Mouse (Mus musculus) lung, postnatal 36 days (tissue): ENCODE data around the gene Gpr141.
"Not testable (repeated sequence)": the region's sequence is repeated elsewhere in the genome, so short reads cannot be mapped to it uniquely, and the experiment has no call there.

Experiments used
- DNase-seq: peaks from one replicate; pipeline ENCODE4 v3.0.0; 2022; ENCODE audit warnings: mixed read lengths

The Gpr141 gene

DNA sequence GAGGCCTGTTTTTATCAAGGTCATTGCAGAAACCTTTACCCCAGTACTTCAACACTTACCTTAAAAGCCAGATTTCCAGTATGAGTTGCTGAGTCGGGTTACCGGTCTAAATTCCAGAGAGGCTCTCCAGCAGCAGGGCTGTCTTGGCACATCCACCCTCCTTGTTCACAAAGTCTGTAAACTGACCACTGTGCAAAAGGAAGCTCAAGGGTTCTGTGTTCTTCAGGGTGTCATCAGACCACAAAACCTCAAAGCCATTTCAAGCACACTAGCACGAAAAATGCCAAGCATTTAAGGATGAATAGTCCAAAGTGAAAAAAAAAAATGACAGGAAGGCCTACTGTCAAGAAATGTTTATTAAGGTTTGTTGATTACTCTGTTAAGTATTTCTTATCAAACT, at the start of gene Gpr141:
TSS of gene Gpr141 (minus strand) at position 187 of the 400 bp plus-strand sequence.
- peak; percentile 7 for DNase-seq

DNA sequence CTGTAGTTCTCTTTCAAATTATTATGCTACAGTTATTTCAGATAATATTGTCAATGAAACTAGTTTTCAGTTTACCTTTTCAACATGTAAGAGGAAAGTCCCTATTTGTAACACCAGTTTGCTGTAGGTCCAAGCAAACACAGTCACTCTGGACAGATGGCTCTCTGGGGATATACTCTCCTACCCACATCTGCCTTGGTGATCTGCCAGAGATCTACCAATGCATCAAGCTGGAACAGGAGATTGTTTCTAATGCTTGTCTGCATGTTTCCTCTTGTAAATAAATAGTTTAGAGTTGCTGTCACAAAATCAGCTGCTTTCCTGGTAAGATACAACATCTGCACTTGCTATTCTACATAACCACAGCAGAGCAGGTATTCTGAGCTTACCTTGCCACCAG, 40.2 kb upstream of the Gpr141 start:
- DNase-seq, result no peak

DNA sequence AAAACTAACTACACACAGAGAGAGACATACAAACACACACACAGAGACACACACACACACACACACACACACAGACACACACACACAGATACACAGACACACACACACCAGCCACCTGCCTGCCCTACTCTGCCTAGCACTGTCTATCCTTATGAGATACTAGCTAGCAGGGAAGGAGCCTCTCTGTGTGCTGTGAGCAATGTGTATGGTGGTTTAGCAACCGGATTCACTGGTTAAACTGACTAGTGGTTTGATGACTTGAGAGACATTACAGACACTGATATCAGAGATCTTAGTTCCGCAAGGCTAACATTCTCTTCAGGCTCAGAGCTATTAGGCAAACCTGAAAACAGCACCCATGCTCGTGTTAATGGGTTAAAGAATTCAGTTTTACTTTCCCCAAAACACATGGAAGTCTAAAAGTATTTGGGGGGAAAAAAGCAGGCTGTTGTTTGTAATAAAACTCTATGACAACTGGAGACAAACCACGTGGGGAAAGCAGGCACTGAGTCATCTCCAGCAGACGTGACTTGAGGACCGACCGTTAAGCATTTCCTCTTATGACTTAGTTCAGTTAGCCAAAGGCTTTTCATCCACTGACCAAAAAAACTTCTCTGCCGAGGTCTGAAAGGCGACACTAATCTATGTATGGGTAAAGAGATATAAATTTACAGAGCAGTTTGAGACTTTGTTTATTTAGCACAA, 30.7 kb upstream of the Gpr141 start:
- DNase-seq, result peak; percentile 30

DNA sequence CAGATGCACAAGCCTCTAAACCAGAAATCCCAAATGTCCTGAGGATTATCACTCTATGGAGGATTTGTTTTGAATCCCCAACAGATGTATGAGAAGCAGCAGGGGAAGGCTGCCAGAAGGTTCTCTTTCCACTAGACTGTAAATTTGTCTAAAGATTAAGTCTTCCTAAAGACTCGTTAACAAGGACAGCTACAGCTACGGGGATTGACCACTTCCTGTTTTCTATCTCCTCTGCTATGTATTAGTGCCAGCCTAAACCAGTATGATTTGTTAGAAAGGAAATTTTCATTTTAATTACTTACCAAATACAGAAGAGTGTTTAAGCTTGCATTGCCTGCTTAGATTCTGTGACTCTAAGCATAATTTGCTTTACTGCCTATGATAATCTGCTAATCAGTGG, 30.0 kb upstream of the Gpr141 start:
- DNase-seq, result no peak

DNA sequence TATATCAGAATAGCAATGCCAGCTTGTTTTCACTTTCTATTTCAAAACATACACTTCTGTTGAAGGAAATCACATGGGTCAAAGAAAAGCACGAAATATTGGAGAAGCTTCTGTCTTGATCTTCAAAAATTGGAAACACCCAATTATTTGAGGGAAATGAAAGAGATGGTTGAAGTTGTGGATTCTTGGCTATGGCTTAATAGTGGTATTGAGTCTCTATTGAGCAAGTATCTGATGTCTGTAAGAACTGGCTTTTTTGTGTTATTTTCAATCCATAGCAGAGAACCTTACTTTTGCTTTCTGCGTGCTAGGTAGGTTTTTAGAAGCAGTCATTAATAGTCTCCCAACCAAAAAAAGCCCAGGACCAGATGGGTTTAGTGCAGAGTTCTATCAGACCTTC, 19.4 kb upstream of the Gpr141 start:
- DNase-seq, result no peak

DNA sequence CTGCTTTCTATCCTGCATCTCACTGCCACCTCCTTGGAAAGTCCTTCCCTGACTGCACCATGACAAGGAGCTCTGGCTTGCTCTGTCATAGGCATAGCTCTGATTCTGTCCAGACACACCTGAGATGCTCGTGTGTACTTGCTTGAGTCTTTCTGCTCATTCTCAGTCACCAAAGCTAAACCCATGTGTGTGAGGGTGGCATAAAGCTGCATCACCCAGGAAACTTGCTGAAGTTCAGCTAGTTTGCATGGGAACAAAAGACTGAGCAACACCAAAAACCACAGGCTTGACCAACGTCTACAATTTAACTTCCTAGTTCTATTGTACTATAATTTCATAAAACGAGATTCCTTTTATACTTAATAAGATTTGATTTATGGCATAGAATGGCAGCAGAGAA, 18.6 kb upstream of the Gpr141 start:
- peak; percentile 16 for DNase-seq

DNA sequence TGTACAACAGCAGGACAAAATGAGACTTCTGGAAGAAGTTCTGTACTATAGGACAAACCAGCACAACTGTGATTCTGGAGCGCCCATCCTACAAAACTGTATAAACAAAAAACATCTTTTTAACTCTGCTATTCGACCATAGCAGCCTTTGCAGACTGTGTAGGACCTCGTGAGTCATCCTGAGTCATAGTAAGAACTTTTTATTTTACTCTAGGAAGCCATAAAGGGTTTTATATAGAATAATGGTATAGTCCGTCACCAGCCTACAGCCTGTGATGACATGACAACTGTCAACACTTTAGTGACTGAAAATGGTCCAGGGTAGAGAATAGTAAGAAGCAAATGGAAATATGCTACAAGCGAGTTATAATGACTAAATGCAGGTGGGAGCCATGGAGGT, 17.6 kb upstream of the Gpr141 start:
- DNase-seq, result no peak

DNA sequence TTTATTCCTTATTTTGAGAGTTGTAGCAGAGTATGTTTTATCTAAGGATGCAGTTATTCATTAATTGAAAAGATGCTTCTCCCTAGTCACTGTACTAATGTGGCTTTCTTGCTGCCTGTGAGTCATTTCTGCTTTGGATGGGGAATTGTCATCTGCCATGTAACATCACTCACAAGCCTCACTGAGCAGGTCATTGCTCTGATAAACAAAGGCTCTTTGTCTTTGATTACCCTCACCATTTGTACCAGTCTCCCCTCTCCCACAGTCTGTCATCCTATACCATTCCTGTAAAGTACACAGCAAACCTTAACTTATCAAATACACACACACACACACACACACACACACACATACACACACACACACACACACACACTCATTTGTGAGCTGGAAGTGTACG, 16.1 kb upstream of the Gpr141 start:
- DNase-seq, result no peak

DNA sequence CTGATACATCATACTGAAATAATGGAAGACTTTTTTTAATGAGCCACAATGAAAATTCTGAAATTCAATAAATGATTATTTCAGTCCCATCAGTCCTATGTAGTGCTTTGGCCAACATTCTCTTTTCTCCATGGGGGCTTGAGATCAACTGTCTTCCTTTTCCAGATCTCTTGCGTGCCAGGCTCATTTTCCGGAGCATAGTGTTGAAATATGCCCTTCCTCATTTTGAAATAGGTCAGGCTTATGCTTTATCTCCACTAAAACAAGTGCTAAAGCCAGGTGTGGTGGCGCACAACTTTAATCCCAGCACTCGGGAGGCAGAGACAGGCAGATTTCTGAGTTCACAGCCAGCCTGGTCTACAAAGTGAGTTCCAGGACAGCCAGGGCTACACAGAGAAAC, 6.5 kb upstream of the Gpr141 start:
- DNase-seq, result peak; percentile 7

DNA sequence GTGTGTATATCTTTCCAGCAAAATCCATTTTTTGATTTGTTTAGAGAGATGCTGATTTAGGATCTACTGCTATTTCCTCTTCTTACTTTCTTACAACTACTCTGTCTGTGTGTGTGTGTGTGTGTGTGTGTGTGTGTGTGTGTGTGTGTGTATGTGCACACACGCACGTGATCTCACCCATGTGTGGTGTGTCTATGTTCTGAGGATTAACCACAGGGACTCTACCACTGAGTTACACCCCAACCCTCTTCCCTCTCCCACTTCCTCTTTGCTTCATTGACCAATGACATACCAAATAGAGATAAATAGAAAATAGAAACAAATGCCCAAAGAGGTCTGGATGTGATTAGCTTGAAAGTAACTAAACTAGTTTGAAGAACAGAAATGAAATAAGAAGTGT, 4.0 kb upstream of the Gpr141 start:
- DNase-seq, result peak; percentile 63

DNA sequence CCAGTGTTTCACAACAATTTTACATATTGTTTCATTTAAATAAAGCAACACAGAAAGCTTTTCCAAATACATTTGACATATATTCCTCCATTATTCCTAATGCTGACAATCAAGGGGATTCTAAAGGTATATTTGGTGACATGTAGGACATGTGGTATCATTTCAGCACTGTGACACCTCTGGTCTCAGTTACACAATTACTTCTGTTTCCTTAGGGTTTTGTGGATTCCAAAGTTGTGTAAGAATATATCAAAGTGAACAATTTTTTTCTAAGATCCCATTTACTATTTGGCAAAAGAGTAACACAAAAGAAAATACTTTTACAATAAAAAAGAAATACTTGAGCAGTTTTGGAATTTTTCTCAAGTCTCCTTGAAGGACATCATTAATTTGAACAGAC, 2.4 kb downstream of the Gpr141 start:
- DNase-seq, result no peak

DNA sequence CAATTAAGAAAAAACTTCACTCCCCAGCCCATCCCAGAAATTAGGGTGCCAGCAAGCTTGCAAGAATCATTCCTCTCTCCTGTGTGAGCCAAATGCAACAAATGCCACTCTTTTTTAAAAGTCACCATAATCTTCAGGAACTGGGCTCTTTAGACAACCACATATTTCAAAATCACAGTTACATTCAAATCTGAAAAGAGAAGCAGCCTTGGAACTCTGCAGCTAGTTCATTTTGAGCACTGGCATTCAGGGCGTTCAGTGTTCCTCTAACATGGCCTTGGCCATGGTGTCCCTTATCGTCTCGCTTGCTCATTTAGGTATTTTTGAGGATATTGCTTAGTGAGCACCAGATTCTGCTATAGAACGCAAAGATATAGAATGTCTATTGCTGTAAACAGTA, 4.1 kb downstream of the Gpr141 start:
- DNase-seq, result no peak

DNA sequence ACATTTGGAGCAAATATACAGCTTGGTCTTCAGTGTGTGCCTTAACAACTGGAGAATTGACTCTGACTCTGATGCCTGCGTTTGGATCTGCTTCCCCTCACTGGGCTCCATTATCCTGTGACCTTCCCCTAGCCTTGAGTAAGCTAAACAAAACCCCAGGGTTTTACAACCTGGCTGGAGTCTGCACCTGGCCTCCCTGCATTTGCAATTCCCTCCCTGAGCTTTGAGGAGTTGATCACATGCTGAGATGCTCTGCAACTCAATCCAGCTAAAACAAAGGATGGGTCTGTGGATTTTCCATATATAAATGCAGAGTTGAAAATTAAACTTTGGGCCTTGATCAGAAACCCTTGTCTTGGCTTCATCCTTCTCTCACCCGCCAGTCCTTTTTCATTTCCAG, 4.8 kb downstream of the Gpr141 start:
- DNase-seq, result no peak

DNA sequence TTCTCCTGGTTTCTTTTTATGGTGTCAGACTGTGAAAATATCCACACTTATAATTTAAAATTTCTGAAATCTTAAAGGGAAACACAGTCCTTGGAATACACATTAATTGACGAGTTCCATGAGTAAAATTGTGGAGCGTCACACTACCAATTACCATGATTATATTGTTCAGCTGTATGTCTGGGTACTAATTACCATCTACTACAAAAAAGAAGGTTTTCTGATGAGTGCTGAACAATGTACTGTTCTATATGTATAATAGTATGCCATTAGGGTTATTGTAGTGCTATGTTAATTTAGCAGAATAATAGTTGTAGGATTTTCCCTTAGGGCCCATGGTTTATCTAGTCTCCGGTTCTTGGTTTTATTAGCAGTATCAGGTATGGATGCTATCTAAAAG, 29.1 kb downstream of the Gpr141 start:
- no peak for DNase-seq

DNA sequence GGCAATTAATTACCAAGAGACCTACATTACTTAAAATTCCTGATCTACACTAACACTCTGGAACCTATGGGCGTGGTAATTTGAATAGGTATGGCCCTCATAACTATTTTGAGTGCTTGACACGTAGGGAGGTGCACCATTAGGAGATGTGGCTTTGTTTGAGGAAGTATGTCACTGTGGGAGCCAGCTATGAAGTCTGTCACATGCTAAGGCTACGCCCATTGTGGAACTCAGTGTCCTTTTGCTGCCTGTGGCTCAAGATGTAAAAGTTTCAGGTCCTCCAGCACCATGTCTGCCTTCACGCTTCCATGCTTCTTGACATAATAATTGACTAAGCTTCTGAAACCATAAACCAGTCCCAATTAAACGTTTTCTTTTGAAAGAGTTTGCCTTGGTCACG, 29.6 kb downstream of the Gpr141 start:
- peak; percentile 60 for DNase-seq

DNA sequence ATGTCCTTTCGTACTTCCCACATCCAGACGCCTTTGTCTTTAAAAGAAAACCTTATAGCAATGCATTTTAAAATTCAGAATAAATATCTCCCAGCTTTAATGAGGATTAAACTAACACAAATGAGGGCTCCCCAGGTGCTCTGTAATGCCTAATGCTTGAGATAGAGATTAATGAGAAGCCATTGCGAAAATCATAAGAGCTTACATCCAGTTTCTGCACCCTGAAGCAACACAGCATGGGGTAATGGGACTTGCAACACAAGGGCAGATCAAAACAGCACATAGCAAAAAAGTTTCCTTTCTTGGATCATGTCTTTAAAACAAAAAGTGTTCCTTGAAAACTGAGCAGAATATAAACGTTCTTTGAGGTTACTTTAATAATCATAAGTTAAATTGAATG, 30.3 kb downstream of the Gpr141 start:
- peak; percentile 32 for DNase-seq

DNA sequence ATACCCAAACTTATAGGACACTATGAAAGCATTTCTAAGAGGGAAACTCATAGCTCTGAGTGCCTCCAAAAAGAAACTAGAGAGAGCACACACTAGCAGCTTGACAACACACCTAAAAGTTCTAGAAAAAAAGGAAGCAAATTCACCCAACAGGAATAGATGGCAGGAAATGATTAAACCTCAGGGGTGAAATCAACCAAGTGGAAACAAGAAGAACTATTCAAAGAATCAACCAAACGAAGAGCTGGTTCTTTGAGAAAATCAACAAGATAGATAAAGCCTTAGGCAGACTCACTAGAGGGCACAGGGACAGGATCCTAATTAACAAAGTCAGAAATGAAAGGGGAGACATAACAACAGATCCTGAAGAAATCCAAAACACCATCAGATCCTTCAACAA, 36.1 kb downstream of the Gpr141 start:
- DNase-seq, result not testable (repeated sequence)

DNA sequence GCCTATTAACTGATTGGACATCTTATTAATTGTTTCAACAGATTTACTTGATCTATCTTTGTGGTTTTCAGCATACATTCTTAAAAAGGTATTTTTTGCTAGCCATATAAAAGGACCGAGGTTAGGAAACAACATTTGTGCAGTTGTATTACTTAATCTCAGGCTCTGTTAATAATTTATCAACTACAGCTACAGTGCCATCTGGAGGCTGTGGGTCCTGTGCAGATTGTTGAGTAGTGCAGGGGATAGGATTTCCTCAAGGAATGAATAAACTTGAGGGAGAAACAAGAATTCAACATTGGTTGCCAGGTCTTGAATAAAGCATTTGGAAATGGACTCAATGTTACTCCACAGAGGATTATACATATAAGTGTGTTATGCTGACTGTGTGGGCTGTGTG, 53.9 kb downstream of the Gpr141 start:
- peak; percentile 53 for DNase-seq

DNA sequence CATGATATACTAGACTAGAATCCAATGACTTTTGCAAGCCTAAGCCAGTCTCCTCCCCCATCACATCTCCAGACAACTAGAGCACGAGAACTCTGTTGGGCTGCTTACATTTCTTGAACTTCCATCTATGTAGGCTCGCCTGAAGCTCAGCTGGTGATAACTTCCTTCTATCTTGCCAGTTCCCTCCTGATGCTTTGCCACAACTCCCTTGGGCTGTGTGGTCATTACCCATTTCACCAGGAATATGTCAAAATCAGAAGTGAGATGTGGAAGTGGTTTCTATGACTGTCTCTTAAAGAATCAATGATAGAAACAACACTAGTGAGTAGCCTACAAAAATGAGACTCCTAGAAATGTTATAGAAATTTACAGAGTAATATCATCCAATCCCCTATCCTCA, 56.9 kb downstream of the Gpr141 start:
- DNase-seq, result peak; percentile 26

DNA sequence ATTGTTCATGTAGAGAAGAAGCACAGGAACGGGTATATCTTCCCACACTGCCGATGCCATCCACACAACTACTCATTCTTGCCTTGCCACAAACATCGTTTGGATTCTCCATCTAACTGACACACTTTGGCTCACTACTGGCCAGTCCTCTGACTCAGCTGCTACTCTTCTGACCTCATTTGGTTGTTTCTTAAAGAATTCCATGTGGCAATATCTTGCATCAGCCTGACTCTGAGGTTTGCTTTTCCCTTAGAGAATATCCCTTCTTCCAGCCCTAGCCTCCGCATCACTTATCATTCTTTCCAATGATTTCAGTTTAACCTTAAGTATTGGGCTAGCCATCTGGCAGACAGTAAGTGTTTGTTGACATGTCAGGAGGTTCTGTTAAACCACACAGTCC, 59.8 kb downstream of the Gpr141 start:
- peak; percentile 21 for DNase-seq

DNA sequence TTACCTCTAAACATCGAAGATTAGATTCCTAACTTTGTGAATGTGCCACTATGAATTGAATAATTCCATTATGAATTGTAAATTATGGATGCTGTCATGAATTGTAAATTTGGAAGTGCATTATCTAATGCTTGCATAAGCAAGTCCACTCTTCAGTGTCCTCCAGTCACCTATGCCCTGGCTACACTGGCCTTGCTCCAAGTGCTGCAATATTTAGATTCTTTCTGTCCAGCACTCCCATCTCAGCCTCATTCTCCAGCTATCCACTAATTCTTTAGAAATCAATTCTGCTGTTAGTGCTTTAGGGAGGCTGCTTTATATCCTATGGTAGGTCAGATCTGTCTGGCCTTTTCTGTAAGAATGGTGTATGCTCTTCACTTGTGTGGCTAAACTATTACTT, 60.8 kb downstream of the Gpr141 start:
- DNase-seq, result no peak

DNA sequence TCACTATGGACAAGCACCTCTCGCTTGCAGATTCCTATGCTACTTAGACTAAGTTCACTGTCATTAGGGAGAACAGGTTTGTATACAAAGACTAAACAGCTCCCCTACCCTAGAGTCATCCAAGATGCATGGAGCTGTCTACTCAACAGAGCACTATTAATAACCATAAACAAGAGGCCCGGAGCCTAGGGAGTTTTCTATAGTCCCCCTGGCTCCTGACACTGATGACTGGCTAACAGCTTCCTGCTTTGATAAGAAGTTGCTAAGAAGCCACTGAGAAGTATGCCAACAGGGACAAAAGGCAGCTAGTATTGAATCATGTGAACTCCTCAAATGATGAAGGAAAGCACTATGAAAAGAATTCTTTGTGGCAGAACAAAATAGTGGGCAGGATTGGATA, 78.3 kb downstream of the Gpr141 start:
- DNase-seq, result no peak

DNA sequence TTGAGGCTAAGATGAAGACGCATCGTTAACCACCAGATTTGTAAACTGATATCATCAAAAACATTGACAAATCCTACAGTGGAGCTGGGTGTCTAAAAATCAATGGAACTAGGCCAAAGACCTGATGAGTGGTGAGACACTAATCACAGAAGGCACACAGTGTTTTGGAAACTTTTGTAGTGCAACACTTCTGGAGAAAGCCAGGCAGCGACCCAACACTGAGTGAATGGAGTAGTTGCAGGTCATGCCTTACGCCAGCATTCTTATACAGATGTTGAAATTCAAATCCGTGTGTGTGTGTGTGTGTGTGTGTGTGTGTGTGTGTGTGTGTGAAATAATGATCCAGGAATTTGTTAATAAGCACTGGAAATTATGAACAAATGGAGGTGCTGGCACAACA, 79.5 kb downstream of the Gpr141 start:
- peak; percentile 61 for DNase-seq

DNA sequence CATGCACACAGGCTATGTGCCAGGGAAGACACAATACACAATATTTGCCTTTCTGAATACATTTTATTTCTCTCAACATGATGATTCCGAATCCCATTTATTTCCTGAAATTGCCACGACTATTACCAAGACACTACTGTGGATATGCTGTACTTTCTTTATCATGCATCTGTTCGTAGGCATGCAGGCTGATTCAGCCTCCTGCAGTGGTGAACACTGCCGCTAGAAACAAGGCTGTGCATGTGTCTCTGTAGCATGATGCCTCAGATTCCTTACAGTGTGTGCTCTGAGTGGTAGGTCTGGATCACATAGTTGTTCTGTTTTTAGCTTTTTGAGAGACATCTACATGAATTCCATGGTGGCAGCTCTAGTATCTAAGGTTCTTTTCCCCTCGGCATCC, 89.5 kb downstream of the Gpr141 start:
- DNase-seq, result no peak

DNA sequence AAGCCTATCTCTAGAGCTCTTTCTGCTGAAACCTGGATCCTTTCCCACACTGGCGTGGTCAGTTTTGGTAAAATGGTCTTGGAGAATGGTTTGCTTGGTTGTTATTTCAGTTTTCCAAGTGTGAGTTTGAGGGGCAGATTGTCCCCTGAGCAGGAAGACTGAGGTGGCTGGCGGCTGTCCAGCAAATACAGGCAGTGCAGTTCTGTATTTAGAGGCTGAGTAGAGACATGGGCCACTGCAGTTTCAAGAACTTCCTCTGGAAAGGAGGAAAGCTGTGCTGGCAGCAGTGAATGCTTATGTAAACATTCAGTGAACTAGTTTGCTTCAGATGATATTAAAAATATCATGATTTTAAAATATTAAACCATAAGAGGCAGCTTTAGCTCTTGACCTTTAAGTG, 93.2 kb downstream of the Gpr141 start:
- peak; percentile 58 for DNase-seq

DNA sequence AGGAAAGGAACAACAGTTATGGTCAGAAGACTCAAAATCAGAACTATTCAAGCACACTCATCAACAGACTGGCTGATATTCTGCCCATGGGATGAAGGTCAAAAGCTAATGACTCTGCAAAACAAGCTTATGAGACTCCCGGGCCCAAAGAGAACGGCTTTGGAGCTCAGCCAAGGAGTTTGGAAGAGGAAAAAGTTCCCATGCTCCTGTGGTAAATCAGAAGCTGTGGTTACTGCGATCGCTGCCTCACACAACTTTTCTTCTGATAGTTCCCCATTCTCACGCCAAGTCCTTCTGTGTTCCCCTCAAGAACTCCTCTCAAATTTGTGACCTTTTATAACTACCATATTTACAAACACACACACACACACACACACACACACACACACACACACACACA, 105.1 kb downstream of the Gpr141 start:
- peak; percentile 39 for DNase-seq
